Mouse (Mus musculus) limb, embryonic 15.5 days (tissue): ENCODE measurements around the gene Atp7a. TPM values are rescaled to one million over a fixed set of nuclear protein-coding genes. Genes with fewer than 3 reads are reported as not detected.

Source experiments
- ATAC-seq: fragments of 200-750 bp; cut with Nextera tagmentation; 2 replicates; pipeline ENCODE4 v1.8.0; 2017; ENCODE audit warnings: low read depth, moderate TSS enrichment; ENCODE audit not compliant: insufficient number of reproducible peaks, low FRiP score, low TSS enrichment
- H3K27ac ChIP-seq: fragments of 300-500 bp; sonication (generic); 2 replicates; pipeline ENCODE4 v1.5.1; 2015; ENCODE audit warnings: moderate library complexity, mild to moderate bottlenecking, inconsistent platforms
- H3K27me3 ChIP-seq: fragments of 300-500 bp; sonication (generic); 2 replicates; pipeline ENCODE4 v1.6.1; 2015; ENCODE audit warnings: inconsistent platforms
- H3K36me3 ChIP-seq: fragments of 300-500 bp; sonication (generic); 2 replicates; pipeline ENCODE4 v1.6.1; 2015; ENCODE audit warnings: inconsistent platforms
- H3K4me1 ChIP-seq: fragments of 300-500 bp; sonication (generic); 2 replicates; pipeline ENCODE4 v1.6.1; 2015; ENCODE audit warnings: inconsistent platforms
- H3K4me2 ChIP-seq: fragments of 300-500 bp; sonication (generic); 2 replicates; pipeline ENCODE4 v1.6.1; 2015; ENCODE audit warnings: mild to moderate bottlenecking, inconsistent platforms
- H3K4me3 ChIP-seq: fragments of 300-500 bp; sonication (generic); 2 replicates; pipeline ENCODE4 v1.5.1; 2015; ENCODE audit warnings: mild to moderate bottlenecking, inconsistent platforms
- H3K9ac ChIP-seq: fragments of 300-500 bp; sonication (generic); 2 replicates; pipeline ENCODE4 v1.6.1; 2015; ENCODE audit warnings: inconsistent platforms
- H3K9me3 ChIP-seq: fragments of 300-500 bp; sonication (generic); 2 replicates; pipeline ENCODE4 v1.6.1; 2016; ENCODE audit warnings: inconsistent platforms
- WGBS: fragments of 180-500 bp; shearing (Covaris S2); methylation state at CpG from one replicate; pipeline ENCODE4 v1.1.7; 2015; 5-methylcytosine and 5-hydroxymethylcytosine counted together
- polyA plus RNA-seq: library from polyadenylated mRNA; unstranded; fragments of >200 nt; fragmentation: Nextera tagmentation; extraction: Ambion mirVana; gene quantifications from 2 replicates; pipeline ENCODE4 v1.2.1, GENCODE M21; 2015

The Atp7a gene
- polyA plus RNA-seq, 1 experiment from 2014 or later = 24.0 TPM

DNA sequence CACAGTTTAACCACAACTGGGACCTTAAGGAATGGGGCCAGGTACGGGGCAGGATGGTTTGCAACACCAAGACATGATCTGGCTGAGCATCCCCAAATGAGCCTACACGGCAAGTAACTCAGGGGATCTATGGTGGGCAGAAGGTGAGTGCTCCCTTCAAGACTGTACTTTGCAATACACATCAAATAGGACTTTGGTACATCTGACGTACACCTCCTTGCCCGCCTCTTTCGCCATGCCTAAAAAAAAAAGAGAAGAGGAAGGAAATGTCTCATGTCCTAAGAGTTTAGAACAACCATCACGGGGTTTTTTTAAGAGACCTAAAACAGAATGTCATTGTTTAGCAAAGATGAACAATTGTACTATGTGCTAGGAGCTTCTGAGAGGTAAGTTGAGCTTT, 115.9 kb downstream of the Atp7a start, which contains the start of gene Tlr13:
TSS of gene Tlr13 (plus strand) at position 269 of the 400 bp plus-strand sequence.
- Histone ChIP-seq H3K27me3 (0 out of 2 replicates have a peak, but pooled peaks cover 4% of the 10 kb centered on the region), H3K4me3 (no peak within 1 kb of the TSS), H3K4me2 (no peak within 1 kb of the TSS), H3K36me3 (no peaks in the 10 kb centered on the region), H3K4me1 (no peaks in the 10 kb centered on the region), H3K9ac (no peak within 1 kb of the TSS), H3K9me3 (no peaks in the 10 kb centered on the region), H3K27ac (no peak within 1 kb of the TSS)
- no peak for ATAC-seq
- WGBS = 88% methylated on average over 6 of the region's 6 CpGs

DNA sequence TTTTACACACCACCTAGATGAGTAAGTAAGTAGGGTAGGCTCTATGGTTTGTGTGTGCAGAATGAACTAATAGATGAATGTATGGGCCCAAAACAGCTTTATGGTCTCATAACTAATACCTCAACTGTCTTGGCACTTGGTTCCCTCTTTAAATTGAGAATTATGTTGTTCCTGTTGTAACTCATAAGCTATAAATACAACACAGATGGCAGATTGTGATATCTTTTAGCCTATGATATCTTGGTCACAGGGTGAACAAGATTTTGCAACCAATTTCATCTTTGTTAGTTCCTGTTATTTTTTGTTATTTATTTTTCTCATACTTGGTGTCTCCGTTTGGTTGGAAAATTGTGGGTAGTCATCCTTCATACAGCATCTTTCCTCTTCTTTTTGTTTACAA, 121.1 kb downstream of the Atp7a start:
- WGBS = 100% methylated on average over 1 of the region's 1 CpGs
- Histone ChIP-seq H3K27me3 (0 out of 2 replicates have a peak, but pooled peaks cover 4% of the 10 kb centered on the region), H3K36me3 (no peaks in the 10 kb centered on the region), H3K27ac (no peak overlapping the region), H3K9me3 (no peaks in the 10 kb centered on the region), H3K4me3 (no peak overlapping the region), H3K4me2 (no peak overlapping the region), H3K4me1 (no peaks in the 10 kb centered on the region), H3K9ac (no peak overlapping the region)
- ATAC-seq = no peak

GRCm38 (mm10) chrX:106149460-106149859, 122.4 kb downstream of the Atp7a start:
- Histone ChIP-seq H3K9ac (no peak overlapping the region), H3K4me2 (no peak overlapping the region), H3K36me3 (no peaks in the 10 kb centered on the region), H3K27ac (no peak overlapping the region), H3K9me3 (no peaks in the 10 kb centered on the region), H3K27me3 (0 out of 2 replicates have a peak, but pooled peaks cover 4% of the 10 kb centered on the region), H3K4me3 (no peak overlapping the region), H3K4me1 (no peaks in the 10 kb centered on the region)
- 68% methylated on average over 3 of the region's 3 CpGs for WGBS
- no peak for ATAC-seq

- Histone ChIP-seq H3K27ac (no peak overlapping the region), H3K4me1 (no peaks in the 10 kb centered on the region), H3K9ac (no peak overlapping the region), H3K9me3 (no peaks in the 10 kb centered on the region), H3K27me3 (no peaks in the 10 kb centered on the region), H3K36me3 (no peaks in the 10 kb centered on the region), H3K4me3 (no peak overlapping the region), H3K4me2 (no peak overlapping the region)
- ATAC-seq = no peak
Measured at GRCm38 (mm10) chrX:106154180-106154586, 127.1 kb downstream of the Atp7a start.

GRCm38 (mm10) chrX:106155892-106156291, 128.8 kb downstream of the Atp7a start:
- no peak overlapping the region for H3K4me3 ChIP-seq
- no peak overlapping the region for H3K9ac ChIP-seq
- no peaks in the 10 kb centered on the region for H3K36me3 ChIP-seq
- H3K27ac ChIP-seq = no peak overlapping the region
- H3K4me1 ChIP-seq = no peaks in the 10 kb centered on the region
- H3K27me3 ChIP-seq = no peaks in the 10 kb centered on the region
- no peaks in the 10 kb centered on the region for H3K9me3 ChIP-seq
- no peak for ATAC-seq
- no peak overlapping the region for H3K4me2 ChIP-seq
- 77% methylated on average over 4 of the region's 4 CpGs for WGBS

DNA sequence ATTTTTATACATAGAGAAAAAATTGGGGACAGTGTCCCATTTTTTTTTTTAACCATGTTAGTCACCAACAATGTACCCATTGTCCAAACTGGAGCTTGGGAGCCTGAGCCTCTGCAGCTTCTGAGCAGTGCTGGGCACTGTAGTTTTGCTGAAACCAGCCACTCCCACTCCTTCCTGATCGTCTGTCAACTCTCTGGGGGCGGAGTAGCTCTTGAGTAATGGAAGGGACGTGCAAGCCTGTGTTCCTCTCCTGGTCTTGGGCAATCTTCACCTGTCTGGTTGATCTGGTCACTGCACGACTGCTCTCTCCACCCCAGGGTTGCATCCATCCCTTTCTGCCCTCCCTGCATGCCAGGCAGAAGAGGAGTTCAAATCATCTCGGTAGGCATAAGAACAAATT, 136.9 kb downstream of the Atp7a start:
- ATAC-seq = no peak
- no peaks in the 10 kb centered on the region for H3K36me3 ChIP-seq
- H3K9me3 ChIP-seq = no peaks in the 10 kb centered on the region
- 44% methylated on average over 5 of the region's 5 CpGs for WGBS
- no peak overlapping the region for H3K4me2 ChIP-seq
- no peak overlapping the region for H3K27ac ChIP-seq
- H3K9ac ChIP-seq = no peak overlapping the region
- H3K27me3 ChIP-seq = no peaks in the 10 kb centered on the region
- no peaks in the 10 kb centered on the region for H3K4me1 ChIP-seq
- H3K4me3 ChIP-seq = no peak overlapping the region

- Histone ChIP-seq H3K9ac (no peak overlapping the region), H3K36me3 (no peaks in the 10 kb centered on the region), H3K27me3 (no peaks in the 10 kb centered on the region), H3K27ac (no peak overlapping the region), H3K9me3 (no peaks in the 10 kb centered on the region), H3K4me2 (no peak overlapping the region), H3K4me1 (no peaks in the 10 kb centered on the region), H3K4me3 (no peak overlapping the region)
- WGBS = 71% methylated on average over 5 of the region's 5 CpGs
- no peak for ATAC-seq
Measured at GRCm38 (mm10) chrX:106164555-106164954, 137.5 kb downstream of the Atp7a start.

- no peaks in the 10 kb centered on the region for H3K9me3 ChIP-seq
- WGBS = 64% methylated on average over 1 of the region's 1 CpGs
- H3K4me2 ChIP-seq = no peak overlapping the region
- ATAC-seq = no peak
- no peaks in the 10 kb centered on the region for H3K27me3 ChIP-seq
- H3K27ac ChIP-seq = no peak overlapping the region
- no peaks in the 10 kb centered on the region for H3K36me3 ChIP-seq
- no peaks in the 10 kb centered on the region for H3K4me1 ChIP-seq
- H3K4me3 ChIP-seq = no peak overlapping the region
- no peak overlapping the region for H3K9ac ChIP-seq
Measured at GRCm38 (mm10) chrX:106165089-106165488, 138.0 kb downstream of the Atp7a start.

DNA sequence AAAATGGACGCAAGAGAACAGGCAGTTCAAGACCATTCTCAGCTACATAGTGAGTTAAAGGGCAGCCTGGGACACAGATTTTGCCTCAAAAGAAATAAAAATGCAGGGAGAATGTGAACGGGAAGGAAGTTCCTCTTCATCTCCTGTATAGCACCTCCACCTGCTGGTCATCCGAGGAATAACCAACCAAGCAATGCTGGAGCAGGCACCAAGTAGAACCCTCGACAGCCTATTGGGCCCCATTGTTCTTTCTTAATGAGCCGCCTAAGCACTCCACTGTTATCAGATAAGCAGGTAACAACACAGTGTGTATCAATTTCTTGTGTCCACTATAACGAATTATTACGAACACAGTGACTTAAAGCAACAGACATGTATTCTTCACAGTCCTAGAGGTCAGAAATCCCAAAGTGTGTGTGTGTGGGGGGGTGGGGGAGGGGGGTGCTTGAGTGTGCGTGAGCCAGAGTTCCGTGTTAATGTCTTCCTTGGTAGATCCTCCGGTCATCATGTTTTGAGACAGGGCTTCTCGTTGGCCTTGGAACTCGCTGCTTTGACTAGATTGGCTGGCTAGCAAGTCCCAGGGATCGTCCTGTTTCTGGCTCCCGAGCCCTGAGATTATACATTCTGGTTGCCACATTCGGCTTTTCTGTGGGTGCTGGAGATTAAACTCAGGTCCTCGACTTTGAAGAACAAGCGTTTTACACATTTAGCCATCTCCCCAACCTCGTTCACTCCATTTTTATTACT, 144.2 kb downstream of the Atp7a start:
- WGBS = 29% methylated on average over 18 of the region's 18 CpGs
- ATAC-seq = no peak
- Histone ChIP-seq H3K36me3 (no peaks in the 10 kb centered on the region), H3K4me1 (no peaks in the 10 kb centered on the region), H3K27me3 (no peaks in the 10 kb centered on the region), H3K27ac (no peak overlapping the region), H3K9me3 (no peaks in the 10 kb centered on the region), H3K9ac (no peak overlapping the region), H3K4me3 (peak overlapping the region; percentile 23), H3K4me2 (peak overlapping the region; percentile 24; the same call in 1 of the 2 replicates)

DNA sequence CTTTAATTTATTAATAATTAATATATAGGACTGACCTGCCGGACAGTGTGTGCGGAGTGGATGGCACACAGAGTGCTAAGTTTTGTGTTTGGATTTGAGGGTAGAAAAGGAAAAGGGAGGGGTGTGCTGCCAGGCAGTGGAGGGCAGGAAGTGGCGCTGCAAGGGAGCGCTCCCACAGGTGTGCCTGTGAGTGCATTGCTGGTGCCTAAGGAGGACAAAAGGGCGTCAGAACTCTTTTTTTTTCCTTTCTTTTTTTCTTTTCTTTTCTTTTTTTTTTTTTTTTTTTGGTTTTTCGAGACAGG, 144.7 kb downstream of the Atp7a start:
- Histone ChIP-seq H3K9ac (no peak overlapping the region), H3K4me1 (no peaks in the 10 kb centered on the region), H3K4me2 (peak overlapping the region; percentile 24; the same call in 1 of the 2 replicates), H3K27ac (no peak overlapping the region), H3K9me3 (no peaks in the 10 kb centered on the region), H3K36me3 (no peaks in the 10 kb centered on the region), H3K4me3 (peak overlapping the region; percentile 23), H3K27me3 (no peaks in the 10 kb centered on the region)
- 62% methylated on average over 5 of the region's 6 CpGs for WGBS
- no peak for ATAC-seq
